Mouse (Mus musculus): Measurements from ENCODE around the gene Casc4. TPM values are rescaled to one million over a fixed set of nuclear protein-coding genes. Genes with fewer than 3 reads are reported as not detected.
"Not testable (repeated sequence)": the region's sequence is repeated elsewhere in the genome, so short reads cannot be mapped to it uniquely, and the experiment has no call there.

Casc4 gene
- polyA plus RNA-seq, 3 experiments from 2014 or later: 1.2 to 3.5 (median 3.4) TPM

- no peak for ATAC-seq
Measured at GRCm38 (mm10) chr2:121916047-121916970, 49.5 kb downstream of the Casc4 start.

DNA sequence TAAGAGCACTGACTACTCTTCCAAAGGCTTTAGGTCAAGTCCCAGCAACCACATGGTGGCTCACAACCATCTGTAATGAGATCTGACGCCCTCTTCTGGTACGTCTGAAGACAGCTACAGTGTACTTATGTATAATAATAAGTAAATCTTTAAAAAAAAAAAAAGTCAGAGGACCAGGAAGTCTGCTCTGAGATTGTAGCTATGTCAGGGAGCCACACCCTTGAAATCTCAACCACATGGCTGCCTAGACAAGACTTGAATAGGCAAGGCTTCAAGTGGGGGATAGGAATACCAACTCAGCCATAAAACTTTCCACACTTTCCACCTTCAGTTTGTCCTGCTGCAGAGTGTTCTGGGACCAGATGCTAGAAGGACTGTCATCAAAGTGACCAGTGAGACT, 70.9 kb downstream of the Casc4 start:
- ATAC-seq: not testable (repeated sequence)

GRCm38 (mm10) chr2:121943364-121943763, 76.6 kb downstream of the Casc4 start:
- no peak for ATAC-seq

GRCm38 (mm10) chr2:121954971-121955656, 88.3 kb downstream of the Casc4 start:
- no peak for ATAC-seq

DNA sequence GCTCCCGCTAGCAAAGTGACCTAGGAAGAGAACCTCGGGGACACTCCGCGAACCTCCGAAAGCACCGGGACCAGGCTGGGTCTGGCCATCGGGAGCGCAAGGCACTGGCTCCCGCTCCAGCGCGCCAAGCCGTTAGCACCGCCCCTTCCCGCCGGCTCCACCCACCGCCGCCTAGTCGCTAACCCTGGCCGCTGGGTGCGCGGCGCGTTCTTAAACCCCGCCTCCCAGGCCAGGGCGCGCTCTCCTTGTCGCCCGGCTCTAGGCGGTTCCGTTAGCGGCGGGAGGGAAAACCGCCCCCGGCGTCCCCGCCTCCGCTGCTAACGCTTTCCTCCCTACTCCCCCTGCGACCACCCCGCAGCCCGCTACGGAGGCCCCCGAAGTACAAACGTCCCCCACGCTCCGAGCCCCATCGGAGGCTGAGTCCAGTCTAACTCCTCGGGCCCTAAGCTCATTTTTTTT, 89.0 kb downstream of the Casc4 start, which contains the start of the genes Ctdspl2 and Mageb3:
TSS of gene Ctdspl2 (plus strand) at position 237 of the 459 bp plus-strand sequence.
TSS of gene Mageb3 (minus strand) at position 328 of the 459 bp plus-strand sequence.
- peak; percentile 94 for ATAC-seq

DNA sequence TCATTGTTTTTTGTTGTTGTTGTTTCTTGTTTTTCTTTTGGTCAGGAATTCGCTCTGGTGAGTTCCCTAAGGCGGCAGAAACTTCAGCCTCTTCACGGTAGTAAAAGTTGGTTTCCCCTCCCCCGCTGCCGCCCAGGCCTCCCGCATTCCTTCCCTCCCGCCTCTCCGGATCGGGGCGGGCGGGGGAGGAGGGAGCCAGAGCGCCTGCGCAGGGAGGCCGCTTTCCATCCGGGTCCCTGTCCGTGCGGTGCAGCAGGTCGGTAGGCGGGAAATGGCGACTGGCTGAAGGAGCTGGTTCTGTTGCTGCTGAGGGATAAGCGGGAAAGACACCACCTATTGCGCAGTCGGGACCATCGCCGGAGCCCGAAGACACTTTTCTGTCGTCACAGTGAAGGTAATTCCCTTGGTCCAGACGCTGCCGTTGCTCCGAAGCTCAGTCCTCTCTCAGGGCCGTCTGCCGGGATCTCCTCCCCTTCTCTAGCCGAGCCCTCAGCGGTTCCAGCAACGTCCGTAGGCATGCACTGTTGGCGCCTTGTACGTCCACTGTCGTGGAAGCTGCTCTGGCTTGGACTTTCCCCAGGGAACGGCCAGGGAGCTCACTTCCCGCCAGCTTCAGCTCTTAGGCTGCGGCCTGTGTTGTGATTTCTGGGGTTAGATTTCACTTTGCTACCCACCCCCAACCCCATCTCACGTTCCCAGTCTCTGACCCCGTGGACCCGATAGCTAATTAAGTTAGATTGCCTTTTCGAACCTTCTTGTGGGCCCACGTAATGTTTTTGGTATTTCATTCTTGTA, 89.7 kb downstream of the Casc4 start:
- peak; percentile 70 for ATAC-seq

DNA sequence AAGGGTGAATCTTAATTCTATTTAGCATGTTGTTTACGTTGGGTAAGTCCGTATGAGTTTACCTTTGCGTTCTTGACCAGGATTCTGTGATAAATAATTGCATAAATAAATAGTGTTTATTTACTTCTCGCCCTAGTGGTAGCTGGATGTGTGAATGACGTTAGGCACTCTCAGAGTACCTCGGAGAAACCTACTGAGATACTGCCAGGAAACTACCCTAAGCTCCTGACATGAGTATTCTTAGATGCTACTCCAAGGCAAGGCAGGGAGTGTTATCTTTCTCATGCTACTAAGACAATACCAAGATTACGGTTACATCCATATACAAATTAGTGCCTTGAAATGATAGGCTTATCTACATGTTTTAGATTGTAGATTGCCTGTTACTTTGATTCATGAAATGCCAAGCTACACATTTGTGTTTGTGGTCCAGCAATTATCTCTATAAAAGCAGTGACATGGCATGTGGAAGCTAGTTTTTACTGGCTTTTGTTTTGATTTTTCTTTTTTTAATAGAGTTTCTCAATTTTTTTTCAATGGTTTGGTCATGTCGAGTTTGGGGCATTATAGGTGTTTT, 90.5 kb downstream of the Casc4 start:
- no peak for ATAC-seq

Other genes starting within 250 kb of the Casc4 start
- gene Frmd5, start 59.9 kb upstream of the Casc4 start, polyA plus RNA-seq (2017; shearing (Covaris generic)): 1 to 10 TPM in 2 of 3 experiments, under 1 TPM in 1; 0.67 to 1.3 (median 1.2) TPM
- 10 to 100 TPM; 58.7 to 86.3 (median 68.9) TPM for gene Ctdspl2, start 89.0 kb downstream of the Casc4 start, polyA plus RNA-seq (2017; shearing (Covaris generic))
- not detected for gene Mageb3, start 89.1 kb downstream of the Casc4 start, polyA plus RNA-seq (2017; shearing (Covaris generic))
- 1 to 10 TPM; 2.7 to 4.4 (median 3.1) TPM for gene Eif3j1, start 161.6 kb downstream of the Casc4 start, polyA plus RNA-seq (2017; shearing (Covaris generic))